Mouse (Mus musculus): ENCODE data around the gene Asap3. TPM values are rescaled to one million over a fixed set of nuclear protein-coding genes. Genes with fewer than 3 reads are reported as not detected.

Asap3 gene
- polyA plus RNA-seq, 1 experiment, result 9.3 TPM

- TF ChIP-seq POLR2A (IDR thresholded peaks at IDR 0.05; ENCODE audit: borderline replicate concordance, extremely low read depth, low read depth, low read length), result no peak
- TF ChIP-seq CTCF (IDR thresholded peaks at IDR 0.05; ENCODE audit: insufficient read depth, low read length), result no peak
- Histone ChIP-seq H3K4me3 (replicated peaks; ENCODE audit: extremely low read depth, low read depth, low read length) (no peak overlapping the region), H3K4me1 (ENCODE audit: control insufficient read depth, insufficient read depth, low read length) (peaks cover 4% of the 10 kb centered on the region)
- WGBS, result 55% methylated on average over 7 of the region's 7 CpGs
- peak; percentile 50 for DNase-seq
These were observed 11.1 kb upstream of the Asap3 start for GRCm38 (mm10) chr4:136195029-136195428.

- Histone ChIP-seq H3K4me3 (replicated peaks; ENCODE audit: extremely low read depth, low read depth, low read length) (no peak overlapping the region), H3K4me1 (ENCODE audit: control insufficient read depth, insufficient read depth, low read length) (peaks cover 2% of the 10 kb centered on the region; the same call in 1 of the 2 replicates)
- TF ChIP-seq CTCF (IDR thresholded peaks at IDR 0.05; ENCODE audit: insufficient read depth, low read length) (no peak), POLR2A (IDR thresholded peaks at IDR 0.05; ENCODE audit: borderline replicate concordance, extremely low read depth, low read depth, low read length) (no peak)
- 64% methylated on average over 9 of the region's 9 CpGs for WGBS
- DNase-seq, result no peak
These were observed 10.5 kb upstream of the Asap3 start for GRCm38 (mm10) chr4:136195629-136196028.

- WGBS, result 79% methylated on average over 10 of the region's 10 CpGs
- no peak for DNase-seq
- H3K4me1 ChIP-seq (ENCODE audit: control insufficient read depth, insufficient read depth, low read length), result peaks cover 2% of the 10 kb centered on the region; the same call in 1 of the 2 replicates
- H3K4me3 ChIP-seq (replicated peaks; ENCODE audit: extremely low read depth, low read depth, low read length), result no peak overlapping the region
- TF ChIP-seq POLR2A (IDR thresholded peaks at IDR 0.05; ENCODE audit: borderline replicate concordance, extremely low read depth, low read depth, low read length) (no peak), CTCF (IDR thresholded peaks at IDR 0.05; ENCODE audit: insufficient read depth, low read length) (no peak)
These were observed 10.0 kb upstream of the Asap3 start for GRCm38 (mm10) chr4:136196201-136196600.

- Histone ChIP-seq H3K4me3 (replicated peaks; ENCODE audit: extremely low read depth, low read depth, low read length) (no peak overlapping the region), H3K4me1 (ENCODE audit: control insufficient read depth, insufficient read depth, low read length) (peaks cover 2% of the 10 kb centered on the region; the same call in 1 of the 2 replicates)
- no peak for DNase-seq
- TF ChIP-seq CTCF (IDR thresholded peaks at IDR 0.05; ENCODE audit: insufficient read depth, low read length) (no peak), POLR2A (IDR thresholded peaks at IDR 0.05; ENCODE audit: borderline replicate concordance, extremely low read depth, low read depth, low read length) (no peak)
- WGBS, result 80% methylated on average over 7 of the region's 7 CpGs
These were observed 7.3 kb upstream of the Asap3 start for GRCm38 (mm10) chr4:136198846-136199245.

- WGBS, result 30% methylated on average over 9 of the region's 9 CpGs
- DNase-seq, result peak; percentile 40
- Histone ChIP-seq H3K4me3 (replicated peaks; ENCODE audit: extremely low read depth, low read depth, low read length) (no peak overlapping the region), H3K4me1 (ENCODE audit: control insufficient read depth, insufficient read depth, low read length) (peaks cover under 1% of the 10 kb centered on the region; the same call in 1 of the 2 replicates)
- no peak for TF ChIP-seq POLR2A (IDR thresholded peaks at IDR 0.05; ENCODE audit: borderline replicate concordance, extremely low read depth, low read depth, low read length)
- TF ChIP-seq CTCF (IDR thresholded peaks at IDR 0.05; ENCODE audit: insufficient read depth, low read length), result peak; percentile 94
These were observed 6.4 kb upstream of the Asap3 start for GRCm38 (mm10) chr4:136199562-136200292.

- DNase-seq, result peak; percentile 72
- Histone ChIP-seq H3K4me1 (ENCODE audit: control insufficient read depth, insufficient read depth, low read length) (peaks cover 11% of the 10 kb centered on the region), H3K4me3 (replicated peaks; ENCODE audit: extremely low read depth, low read depth, low read length) (no peak overlapping the region)
- 5% methylated on average over 9 of the region's 9 CpGs for WGBS
- TF ChIP-seq POLR2A (IDR thresholded peaks at IDR 0.05; ENCODE audit: borderline replicate concordance, extremely low read depth, low read depth, low read length) (no peak), CTCF (IDR thresholded peaks at IDR 0.05; ENCODE audit: insufficient read depth, low read length) (peak; percentile 88)
These were observed 3.7 kb upstream of the Asap3 start for GRCm38 (mm10) chr4:136202509-136202908.

- no peak for DNase-seq
- no peak for TF ChIP-seq POLR2A (IDR thresholded peaks at IDR 0.05; ENCODE audit: borderline replicate concordance, extremely low read depth, low read depth, low read length)
- no peak for TF ChIP-seq CTCF (IDR thresholded peaks at IDR 0.05; ENCODE audit: insufficient read depth, low read length)
- WGBS, result 59% methylated on average over 2 of the region's 2 CpGs
- peaks cover 12% of the 10 kb centered on the region for H3K4me1 ChIP-seq (ENCODE audit: control insufficient read depth, insufficient read depth, low read length)
- no peak overlapping the region for H3K4me3 ChIP-seq (replicated peaks; ENCODE audit: extremely low read depth, low read depth, low read length)
These were observed 1.4 kb upstream of the Asap3 start for GRCm38 (mm10) chr4:136204775-136205174.

- 8% methylated on average over 6 of the region's 6 CpGs for WGBS
- TF ChIP-seq CTCF (IDR thresholded peaks at IDR 0.05; ENCODE audit: insufficient read depth, low read length) (no peak), POLR2A (IDR thresholded peaks at IDR 0.05; ENCODE audit: borderline replicate concordance, extremely low read depth, low read depth, low read length) (no peak)
- Histone ChIP-seq H3K4me3 (replicated peaks; ENCODE audit: extremely low read depth, low read depth, low read length) (peak overlapping the region; percentile 89), H3K4me1 (ENCODE audit: control insufficient read depth, insufficient read depth, low read length) (peaks cover 12% of the 10 kb centered on the region)
- no peak for DNase-seq
These were observed 778 bp downstream of the Asap3 start for GRCm38 (mm10) chr4:136206943-136207342.

GRCm38 (mm10) chr4:136210931-136211330, 4.8 kb downstream of the Asap3 start:
- no peak for DNase-seq
- TF ChIP-seq CTCF (IDR thresholded peaks at IDR 0.05; ENCODE audit: insufficient read depth, low read length) (no peak), POLR2A (IDR thresholded peaks at IDR 0.05; ENCODE audit: borderline replicate concordance, extremely low read depth, low read depth, low read length) (no peak)
- 65% methylated on average over 9 of the region's 9 CpGs for WGBS

GRCm38 (mm10) chr4:136213629-136214028, 7.5 kb downstream of the Asap3 start:
- TF ChIP-seq POLR2A (IDR thresholded peaks at IDR 0.05; ENCODE audit: borderline replicate concordance, extremely low read depth, low read depth, low read length) (no peak), CTCF (IDR thresholded peaks at IDR 0.05; ENCODE audit: insufficient read depth, low read length) (no peak)
- DNase-seq, result no peak
- Histone ChIP-seq H3K4me3 (replicated peaks; ENCODE audit: extremely low read depth, low read depth, low read length) (no peak overlapping the region), H3K4me1 (ENCODE audit: control insufficient read depth, insufficient read depth, low read length) (peaks cover 6% of the 10 kb centered on the region)
- 37% methylated on average over 7 of the region's 7 CpGs for WGBS

More at GRCm38 (mm10) chr4:136210931-136211330, 4.8 kb downstream of the Asap3 start:
- no peak overlapping the region for H3K4me3 ChIP-seq (replicated peaks; ENCODE audit: extremely low read depth, low read depth, low read length)
- peaks cover 12% of the 10 kb centered on the region for H3K4me1 ChIP-seq (ENCODE audit: control insufficient read depth, insufficient read depth, low read length)
